Mouse (Mus musculus) layer of hippocampus, adult 8-10 months (tissue): Measurements from ENCODE around the gene Olfr1046. TPM values are rescaled to one million over a fixed set of nuclear protein-coding genes. Genes with fewer than 3 reads are reported as not detected.
"Not testable (repeated sequence)": the region's sequence is repeated elsewhere in the genome, so short reads cannot be mapped to it uniquely, and the experiment has no call there.

Source experiments
- DNase-seq, 2 experiments: peaks; one replicate each; pipeline ENCODE4 v3.0.0; 2022; ENCODE audit warnings: low spot score in 2 of 2
- total RNA-seq, 4 experiments: library from RNA; stranded (reverse); gene quantifications; 2 replicates each; pipeline ENCODE4 v1.2.4; 2022

The Olfr1046 gene
- total RNA-seq: not detected

DNA sequence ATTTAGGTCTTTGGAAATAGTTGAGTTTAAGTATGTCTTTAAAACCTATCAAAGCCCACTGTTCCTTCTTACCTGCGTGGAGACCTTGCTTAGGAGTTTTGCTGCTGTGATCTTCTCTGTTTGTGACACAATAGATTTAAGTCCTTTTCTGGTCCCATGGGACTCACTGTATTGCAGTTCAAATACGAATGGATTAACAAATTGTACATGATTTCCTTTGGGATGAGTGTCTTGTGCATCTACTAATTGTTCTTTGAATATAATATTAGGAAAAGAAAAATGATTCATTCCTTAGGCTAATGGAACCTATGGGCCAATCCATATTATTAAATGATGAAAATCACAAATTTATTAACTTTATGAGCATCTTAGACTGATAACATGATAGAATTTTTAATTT lies at the start of gene Olfr1046:
Olfr1046 (minus strand) TSS at position 101 of the 400 bp plus-strand sequence.
- DNase-seq: no peak

- DNase-seq: not testable (repeated sequence)
These were observed 39.1 kb upstream of the Olfr1046 start, which contains the start of gene Olfr1049 for GRCm38 (mm10) chr2:86258228-86258627. Olfr1049 (minus strand) TSS chr2:86258328.

GRCm38 (mm10) chr2:86240189-86240588 lies 21.1 kb upstream of the Olfr1046 start, which contains the start of gene Olfr1048:
Olfr1048 (minus strand) TSS chr2:86240289.
- no peak for DNase-seq

DNA sequence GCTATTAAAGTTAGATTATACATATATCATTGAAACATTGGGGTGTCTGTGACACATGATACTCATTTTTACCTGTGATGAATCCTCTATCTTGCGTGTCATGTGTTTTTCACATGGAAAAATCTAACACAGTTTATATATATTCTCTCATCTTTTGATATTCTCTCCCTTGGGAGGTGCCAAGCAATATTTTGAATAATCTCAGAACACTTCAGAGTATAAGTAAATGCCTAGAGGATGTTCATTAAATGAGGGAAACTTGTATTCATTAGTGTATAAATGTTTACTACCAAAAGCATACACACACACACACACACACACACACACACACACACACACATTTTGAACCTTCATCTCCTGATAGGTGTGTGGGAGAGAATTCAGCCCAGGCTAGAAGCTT lies 12.2 kb upstream of the Olfr1046 start, which contains the start of gene Olfr1047:
Olfr1047 (minus strand) TSS at position 101 of the 400 bp plus-strand sequence.
- DNase-seq: no peak

- no peak for DNase-seq
These were observed 16.2 kb downstream of the Olfr1046 start, which contains the start of gene Olfr1045 for GRCm38 (mm10) chr2:86202909-86203308. Olfr1045 (minus strand) TSS chr2:86203009.

- DNase-seq: no peak
These were observed 23.3 kb downstream of the Olfr1046 start for GRCm38 (mm10) chr2:86195863-86196262.

DNA sequence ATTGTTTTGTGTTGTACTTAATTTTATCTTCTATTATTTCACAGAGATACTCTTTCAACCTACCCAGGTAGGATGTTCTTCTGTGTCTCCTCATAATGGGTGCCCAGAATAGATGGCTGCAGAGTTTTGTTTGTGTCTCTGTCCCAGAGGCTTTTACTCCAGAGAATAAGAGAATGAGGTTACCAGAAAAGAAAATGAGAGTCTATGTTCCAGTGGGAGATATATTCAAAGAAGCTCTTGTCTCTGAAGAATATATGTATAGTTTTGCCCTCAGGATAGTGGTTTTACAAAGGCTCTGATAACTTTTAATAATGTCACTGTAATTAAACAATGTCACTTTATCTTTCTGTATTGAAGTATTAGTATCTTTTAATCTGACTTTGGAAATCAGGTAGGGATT lies 33.5 kb downstream of the Olfr1046 start, which contains the start of gene Olfr52:
Olfr52 (minus strand) TSS at position 101 of the 400 bp plus-strand sequence.
- no peak for DNase-seq

GRCm38 (mm10) chr2:86179950-86180349 lies 39.2 kb downstream of the Olfr1046 start:
- DNase-seq: no peak

GRCm38 (mm10) chr2:86177720-86178119 lies 41.4 kb downstream of the Olfr1046 start, which contains the start of gene Olfr1044:
Olfr1044 (minus strand) TSS chr2:86177820.
- DNase-seq: no peak

GRCm38 (mm10) chr2:86175422-86175821 lies 43.7 kb downstream of the Olfr1046 start:
- not testable (repeated sequence) for DNase-seq

DNA sequence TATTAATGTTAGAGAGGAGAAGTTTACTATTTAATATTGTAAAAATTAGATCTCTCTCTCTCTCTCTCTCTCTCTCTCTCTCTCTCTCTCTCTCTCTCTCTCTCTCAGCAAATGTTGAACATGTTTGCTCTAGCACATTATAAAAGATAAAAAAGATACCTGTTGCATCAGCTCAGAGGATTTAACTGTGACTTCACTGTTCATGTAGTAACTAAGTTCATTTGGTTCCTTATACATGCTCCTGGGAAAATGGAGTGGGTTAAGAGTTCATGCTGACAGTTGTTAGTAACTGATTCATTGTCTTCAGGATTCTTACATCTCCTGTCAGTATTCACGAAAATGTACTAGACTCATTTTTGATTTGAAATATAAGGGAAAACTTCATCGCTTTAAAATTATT lies 51.7 kb downstream of the Olfr1046 start, which contains the start of gene Olfr1043:
Olfr1043 (minus strand) TSS at position 101 of the 400 bp plus-strand sequence.
- DNase-seq: no peak

Other genes with a start within 250 kb of the Olfr1046 start
- gene Olfr1029, start 245.4 kb downstream of the Olfr1046 start, total RNA-seq: not detected
- not detected for gene Olfr1030, start 240.0 kb downstream of the Olfr1046 start, total RNA-seq
- gene Olfr1031, start 229.0 kb downstream of the Olfr1046 start, total RNA-seq: not detected
- not detected for gene Olfr1032, start 213.8 kb downstream of the Olfr1046 start, total RNA-seq
- not detected for gene Olfr1033, start 198.7 kb downstream of the Olfr1046 start, total RNA-seq
- gene Olfr1034, start 173.5 kb downstream of the Olfr1046 start, total RNA-seq: not detected
- gene Olfr1036, start 145.3 kb downstream of the Olfr1046 start, total RNA-seq: not detected
- gene Olfr1037, start 131.9 kb downstream of the Olfr1046 start, total RNA-seq: not detected
- gene Olfr1039, start 83.4 kb downstream of the Olfr1046 start, total RNA-seq: under 1 TPM in 1 of 4 experiments, not detected in 3; 0.11 TPM
- not detected for gene Olfr1040, start 72.6 kb downstream of the Olfr1046 start, total RNA-seq
- not detected for gene Olfr1042, start 57.5 kb downstream of the Olfr1046 start, total RNA-seq
- not detected for gene Olfr1043, start 51.8 kb downstream of the Olfr1046 start, total RNA-seq
- gene Olfr1044, start 41.5 kb downstream of the Olfr1046 start, total RNA-seq: not detected
- gene Olfr52, start 33.6 kb downstream of the Olfr1046 start, total RNA-seq: not detected
- gene Olfr1045, start 16.3 kb downstream of the Olfr1046 start, total RNA-seq: not detected
- not detected for gene Olfr1047, start 12.1 kb upstream of the Olfr1046 start, total RNA-seq
- not detected for gene Olfr1048, start 21.0 kb upstream of the Olfr1046 start, total RNA-seq
- not detected for gene Olfr1049, start 39.0 kb upstream of the Olfr1046 start, total RNA-seq
- not detected for gene Olfr1051, start 59.8 kb upstream of the Olfr1046 start, total RNA-seq
- gene Olfr1052, start 73.1 kb upstream of the Olfr1046 start, total RNA-seq: not detected
- not detected for gene Olfr1053, start 96.0 kb upstream of the Olfr1046 start, total RNA-seq
- gene Olfr1054, start 116.1 kb upstream of the Olfr1046 start, total RNA-seq: not detected
- gene Olfr1055, start 131.0 kb upstream of the Olfr1046 start, total RNA-seq: not detected
- gene Olfr1056, start 143.2 kb upstream of the Olfr1046 start, total RNA-seq: not detected
- not detected for gene Olfr1057, start 159.1 kb upstream of the Olfr1046 start, total RNA-seq
- gene Olfr1058, start 169.2 kb upstream of the Olfr1046 start, total RNA-seq: not detected
- not detected for gene Olfr1061, start 194.7 kb upstream of the Olfr1046 start, total RNA-seq
- not detected for gene Olfr1062, start 207.4 kb upstream of the Olfr1046 start, total RNA-seq
- not detected for gene Olfr1065, start 231.3 kb upstream of the Olfr1046 start, total RNA-seq
- gene Olfr1066, start 237.0 kb upstream of the Olfr1046 start, total RNA-seq: not detected